Comparison of ENCODE assay signal across 9 mouse cellular contexts in genomic region chr11:88716061-88716994, GRCm38 (mm10). TPM values are rescaled to one million over a fixed set of nuclear protein-coding genes. Genes with fewer than 3 reads are reported as not detected.
A peak's percentile ranks its signal among the peaks of the same experiment; 100 is the strongest.
DNase-seq lines count a peak whose midpoint lies in the region; ATAC-seq and TF ChIP-seq lines count a peak whose summit lies in the region.
"Had no signal": no experiment of that assay in that cellular context is flagged by ENCODE, and none has a peak within 500 bp of the region (broad histone marks: within the 10 kb centered on the region; RNA-seq: fewer than 3 reads in every experiment).

No protein-coding gene starts in this region.

- TF ChIP-seq CTCF in embryonic fibroblast, embryonic 13.5 days (IDR thresholded peaks at IDR 0.05; ENCODE audit: borderline replicate concordance, insufficient read depth, low read length): no peak
- TF ChIP-seq CTCF in liver, adult 2 months (IDR thresholded peaks at IDR 0.05; ENCODE audit: low read depth, low read length): no peak

- TF ChIP-seq POLR2A in embryonic fibroblast, embryonic 13.5 days (IDR thresholded peaks at IDR 0.05; ENCODE audit: low read depth, low read length): no peak
- TF ChIP-seq POLR2A in liver, adult 2 months (IDR thresholded peaks at IDR 0.05; ENCODE audit: extremely low read depth, insufficient read depth, low read length): no peak

- H3K4me2 ChIP-seq in intestine, embryonic 14.5 days (ENCODE audit: low read length): peak overlapping the region; percentile 79

- H3K4me1 ChIP-seq in embryonic fibroblast, embryonic 13.5 days (ENCODE audit: control insufficient read depth, insufficient read depth, low read length): no peaks in the 10 kb centered on the region; the same call in 1 of the 2 replicates
- H3K4me1 ChIP-seq in intestine, embryonic 14.5 days (replicated peaks; ENCODE audit: control insufficient read depth, insufficient read depth, low read length): peaks cover 43% of the 10 kb centered on the region
- no peaks in the 10 kb centered on the region; the same call in 1 of the 2 replicates for H3K4me1 ChIP-seq in liver, adult 2 months (ENCODE audit: control insufficient read depth, insufficient read depth, low read length)

- peaks cover 14% of the 10 kb centered on the region for H3K36me3 ChIP-seq in intestine, embryonic 14.5 days (ENCODE audit: control insufficient read depth, insufficient read depth, low read length)
- peaks cover 13% of the 10 kb centered on the region; the same call in 1 of the 2 replicates for H3K36me3 ChIP-seq in liver, adult 2 months (ENCODE audit: control insufficient read depth, insufficient read depth, low read length)

- peak overlapping the region; percentile 87 for H3K4me3 ChIP-seq in embryonic fibroblast, embryonic 13.5 days (ENCODE audit: insufficient read depth, low read length)
- peak overlapping the region; percentile 84 for H3K4me3 ChIP-seq in intestine, embryonic 14.5 days (ENCODE audit: low read depth, low read length)
- peak overlapping the region; percentile 32 for H3K4me3 ChIP-seq in liver, adult 2 months (ENCODE audit: insufficient read depth, low read depth, low read length)

- DNase-seq in cerebellum, adult 18-20 months: peak; percentile 33 to 37
- DNase-seq in cerebellum, adult 8-10 months: no peak
- peak; percentile 77 for DNase-seq in Muller cell, postnatal 12 days (ENCODE audit: inconsistent ontology term)
- DNase-seq in intestine, embryonic 14.5 days (ENCODE audit: low spot score): no peak
- DNase-seq in liver, adult 2 months (ENCODE audit: extremely low read depth, low read depth, low spot score): no peak
- peak; percentile 41 to 42 for DNase-seq in natural killer cell, adult 2 months (ENCODE audit: low spot score in 2 of 2)
- peak; percentile 59 for DNase-seq in thymus, postnatal 14 days

- no peak overlapping the region for H3K27ac ChIP-seq in embryonic fibroblast, embryonic 13.5 days (ENCODE audit: insufficient read depth, low read length)
- peak overlapping the region; percentile 17; the same call in 1 of the 2 replicates for H3K27ac ChIP-seq in intestine, embryonic 14.5 days (ENCODE audit: low read depth)
- no peak overlapping the region for H3K27ac ChIP-seq in liver, adult 2 months (replicated peaks; ENCODE audit: insufficient read depth, low read depth, low read length)

- H3K9me3 ChIP-seq in intestine, embryonic 14.5 days (ENCODE audit: control insufficient read depth, low read length): no peaks in the 10 kb centered on the region

- WGBS in intestine, embryonic 14.5 days: 1% methylated on average over 23 of the region's 23 CpGs
- 42% methylated on average over 23 of the region's 23 CpGs for whole genome bisulfite sequencing in liver, adult 2 months

- 0 out of 2 replicates have a peak, but pooled peaks have one; percentile 32 for ATAC-seq in intestine, embryonic 14.5 days (replicated peaks; ENCODE audit: low FRiP score, low TSS enrichment, low read depth)
- ATAC-seq: Patski had no signal

- peak overlapping the region; percentile 98 for H3K9ac ChIP-seq in intestine, embryonic 14.5 days (ENCODE audit: low read length)
- peak overlapping the region; percentile 8 for H3K9ac ChIP-seq in liver, adult 2 months (ENCODE audit: low read depth, low read length)

- no peaks in the 10 kb centered on the region for H3K27me3 ChIP-seq in intestine, embryonic 14.5 days (replicated peaks; ENCODE audit: control insufficient read depth, insufficient read depth, low read length)
- H3K27me3 ChIP-seq in liver, adult 2 months (ENCODE audit: control insufficient read depth, insufficient read depth, low read length): no peaks in the 10 kb centered on the region
- H3K27me3 ChIP-seq: Patski had no signal

- H3K79me2 ChIP-seq in liver, adult 2 months (ENCODE audit: control insufficient read depth, insufficient read depth, low read length): 0 out of 2 replicates have a peak, but pooled peaks cover 3% of the 10 kb centered on the region

RNA-seq across cellular contexts. Expression of gene Msi2, which starts 2.0 kb away (rescaled TPM):
- 44.9 and 50.7 TPM in 2 replicates for polyA plus RNA-seq in embryonic fibroblast, embryonic 13.5 days (2011; ENCODE audit: insufficient read length, low read depth, missing spikeins)
- 13.6 and 15.1 TPM in 2 replicates for polyA plus RNA-seq in intestine, embryonic 14.5 days (2014; fragmentation: Nextera tagmentation; extraction: Ambion mirVana)
- total RNA-seq in liver, adult 2 months (2014; rRNA removed): 10.8 and 14.9 TPM in 2 replicates
- polyA plus RNA-seq in liver, adult 2 months (2012; rRNA removed): 6.4 and 6.9 TPM in 2 replicates

Comparison
In these comparisons a context has a peak if more than half of its experiments do, and no peak if none do; other contexts are left out.
1. DNase-seq: peak in cerebellum, adult 18-20 months (2 of 2), Muller cell, postnatal 12 days (single experiment), natural killer cell, adult 2 months (2 of 2) and thymus, postnatal 14 days (single experiment); none in cerebellum, adult 8-10 months (single experiment), intestine, embryonic 14.5 days (single experiment) and liver, adult 2 months (single experiment).
2. H3K4me3 ChIP-seq: peak in every context shown above with its lines; median percentile 87 in embryonic fibroblast, embryonic 13.5 days; 84 in intestine, embryonic 14.5 days; 32 in liver, adult 2 months.